Comparison of ENCODE assay signal across 19 mouse cellular contexts in genomic region chr2:3918156-3918555, GRCm38 (mm10).
DNase-seq lines count a peak whose midpoint lies in the region; ATAC-seq and TF ChIP-seq lines count a peak whose summit lies in the region.
"Had no signal": no experiment of that assay in that cellular context is flagged by ENCODE, and none has a peak within 500 bp of the region (broad histone marks: within the 10 kb centered on the region; RNA-seq: fewer than 3 reads in every experiment).

No protein-coding gene starts in this region.

- H3K9me3 ChIP-seq in forebrain, postnatal 0 days (ENCODE audit: low read length) = no peaks in the 10 kb centered on the region
- no peaks in the 10 kb centered on the region for H3K9me3 ChIP-seq in forebrain, embryonic 14.5 days (replicated peaks; ENCODE audit: control insufficient read depth, low read length)
- H3K9me3 ChIP-seq in midbrain, postnatal 0 days (ENCODE audit: low read length) = no peaks in the 10 kb centered on the region
- no peaks in the 10 kb centered on the region for H3K9me3 ChIP-seq in midbrain, embryonic 15.5 days
- H3K9me3 ChIP-seq: limb, embryonic 15.5 days had no signal

- no peak overlapping the region for H3K4me2 ChIP-seq in forebrain, postnatal 0 days (ENCODE audit: low read depth)
- no peak overlapping the region for H3K4me2 ChIP-seq in forebrain, embryonic 14.5 days (ENCODE audit: low read length)
- H3K4me2 ChIP-seq in midbrain, postnatal 0 days (ENCODE audit: low read depth, low read length, poor library complexity, severe bottlenecking) = no peak overlapping the region
- no peak overlapping the region for H3K4me2 ChIP-seq in midbrain, embryonic 15.5 days
- H3K4me2 ChIP-seq: hindbrain, embryonic 14.5 days; limb, embryonic 15.5 days had no signal

- no peak for DNase-seq in forebrain, postnatal 0 days
- no peak for DNase-seq in forebrain, embryonic 14.5 days (ENCODE audit: low spot score)
- peak; percentile 46 for DNase-seq in midbrain, postnatal 0 days (ENCODE audit: low spot score)
- peak; percentile 38 for DNase-seq in cerebellum, adult 8-10 months
- DNase-seq in layer of hippocampus, adult 9-10 months (ENCODE audit: low spot score) = peak; percentile 45
- DNase-seq in spleen, postnatal 10 days (ENCODE audit: low spot score in 2 of 2) = no peak
- DNase-seq in gastrocnemius, postnatal 10 days = no peak
- DNase-seq: adrenal gland, adult 2 months; gastrocnemius, postnatal 36 days; heart, postnatal 10 days; kidney, postnatal 10 days; lung, postnatal 10 days; midbrain, embryonic 14.5 days; right cerebral cortex, postnatal 14 days had no signal

- H3K4me1 ChIP-seq in forebrain, postnatal 0 days (ENCODE audit: insufficient read depth) = no peaks in the 10 kb centered on the region
- H3K4me1 ChIP-seq in forebrain, embryonic 14.5 days (ENCODE audit: control insufficient read depth, insufficient read depth, low read length) = no peaks in the 10 kb centered on the region
- H3K4me1 ChIP-seq in midbrain, postnatal 0 days (ENCODE audit: insufficient read depth, low read length) = no peaks in the 10 kb centered on the region
- H3K4me1 ChIP-seq in midbrain, embryonic 15.5 days = no peaks in the 10 kb centered on the region
- H3K4me1 ChIP-seq: limb, embryonic 15.5 days had no signal

- H3K4me3 ChIP-seq in forebrain, postnatal 0 days (ENCODE audit: low read depth, low read length) = no peak overlapping the region
- H3K4me3 ChIP-seq in forebrain, embryonic 14.5 days (ENCODE audit: low read depth, low read length) = no peak overlapping the region
- H3K4me3 ChIP-seq in midbrain, postnatal 0 days (ENCODE audit: low read depth, low read length) = no peak overlapping the region
- no peak overlapping the region for H3K4me3 ChIP-seq in midbrain, embryonic 15.5 days
- H3K4me3 ChIP-seq: limb, embryonic 15.5 days had no signal

- WGBS in forebrain, postnatal 0 days = 61% methylated on average over 6 of the region's 6 CpGs
- WGBS in forebrain, embryonic 14.5 days = 79% methylated on average over 6 of the region's 6 CpGs
- 56% methylated on average over 6 of the region's 6 CpGs for WGBS in midbrain, postnatal 0 days
- WGBS in midbrain, embryonic 15.5 days = 69% methylated on average over 6 of the region's 6 CpGs

- H3K36me3 ChIP-seq in forebrain, postnatal 0 days (ENCODE audit: insufficient read depth) = no peaks in the 10 kb centered on the region
- no peaks in the 10 kb centered on the region for H3K36me3 ChIP-seq in forebrain, embryonic 14.5 days (ENCODE audit: control insufficient read depth, insufficient read depth, low read length)
- no peaks in the 10 kb centered on the region for H3K36me3 ChIP-seq in midbrain, postnatal 0 days (ENCODE audit: insufficient read depth, low read length)
- no peaks in the 10 kb centered on the region for H3K36me3 ChIP-seq in midbrain, embryonic 15.5 days (replicated peaks)
- H3K36me3 ChIP-seq: limb, embryonic 15.5 days had no signal

- no peak for TF ChIP-seq CTCF in forebrain, postnatal 0 days (IDR thresholded peaks at IDR 0.05; ENCODE audit: low read depth)
- no peak for TF ChIP-seq CTCF in midbrain, postnatal 0 days (IDR thresholded peaks at IDR 0.05)

- peak; percentile 32; the same call in 1 of the 2 replicates for ATAC-seq in forebrain, postnatal 0 days
- no peak for ATAC-seq in forebrain, embryonic 14.5 days
- no peak for ATAC-seq in midbrain, postnatal 0 days (ENCODE audit: low FRiP score)
- no peak for ATAC-seq in midbrain, embryonic 15.5 days (replicated peaks)
- ATAC-seq: intestine, postnatal 0 days had no signal

- no peak overlapping the region for H3K9ac ChIP-seq in forebrain, postnatal 0 days
- H3K9ac ChIP-seq in forebrain, embryonic 14.5 days (ENCODE audit: low read length) = no peak overlapping the region
- H3K9ac ChIP-seq in midbrain, postnatal 0 days (replicated peaks; ENCODE audit: low read length, poor library complexity, severe bottlenecking) = no peak overlapping the region
- no peak overlapping the region for H3K9ac ChIP-seq in midbrain, embryonic 15.5 days
- H3K9ac ChIP-seq: hindbrain, embryonic 14.5 days; limb, embryonic 15.5 days had no signal

- H3K27ac ChIP-seq in forebrain, postnatal 0 days (ENCODE audit: low read depth, low read length) = no peak overlapping the region
- H3K27ac ChIP-seq in forebrain, embryonic 14.5 days (ENCODE audit: low read depth, low read length) = no peak overlapping the region
- H3K27ac ChIP-seq in midbrain, postnatal 0 days (ENCODE audit: low read depth, low read length) = no peak overlapping the region
- H3K27ac ChIP-seq in midbrain, embryonic 15.5 days = no peak overlapping the region
- H3K27ac ChIP-seq: hindbrain, embryonic 14.5 days; limb, embryonic 15.5 days had no signal

- H3K27me3 ChIP-seq in forebrain, postnatal 0 days (ENCODE audit: insufficient read depth, low read length) = no peaks in the 10 kb centered on the region
- H3K27me3 ChIP-seq in forebrain, embryonic 14.5 days (replicated peaks; ENCODE audit: control insufficient read depth, insufficient read depth, low read length) = no peaks in the 10 kb centered on the region
- no peaks in the 10 kb centered on the region for H3K27me3 ChIP-seq in midbrain, postnatal 0 days (ENCODE audit: insufficient read depth, low read length)
- H3K27me3 ChIP-seq in midbrain, embryonic 15.5 days (replicated peaks) = no peaks in the 10 kb centered on the region
- H3K27me3 ChIP-seq: CH12.LX; limb, embryonic 15.5 days had no signal

Comparison
In these comparisons a context has a peak if more than half of its experiments do, and no peak if none do; other contexts are left out.
1. DNase-seq: peak in midbrain, postnatal 0 days (single experiment), cerebellum, adult 8-10 months (single experiment) and layer of hippocampus, adult 9-10 months (single experiment); none in forebrain, postnatal 0 days (single experiment), forebrain, embryonic 14.5 days (single experiment), spleen, postnatal 10 days (0 of 2) and gastrocnemius, postnatal 10 days (single experiment).